Mouse (Mus musculus) heart, postnatal 0 days (tissue): Measurements from ENCODE around the gene Bmp10. TPM values are rescaled to one million over a fixed set of nuclear protein-coding genes. Genes with fewer than 3 reads are reported as not detected.

Source experiments
- ATAC-seq: fragments of 200-750 bp; cut with Nextera tagmentation; 2 replicates; pipeline ENCODE4 v1.8.0; 2017; ENCODE audit warnings: low read depth, moderate number of reproducible peaks, moderate library complexity; ENCODE audit not compliant: insufficient read depth
- DNase-seq: peaks from one replicate; pipeline ENCODE4 v3.0.0-alpha.2; 2016; ENCODE audit warnings: low spot score
- H3K27ac ChIP-seq: fragments of 300-500 bp; sonication (generic); 2 replicates; pipeline ENCODE4 v1.5.1; 2014; ENCODE audit warnings: low read depth, mild to moderate bottlenecking
- H3K27me3 ChIP-seq: fragments of 300-500 bp; sonication (generic); 2 replicates; pipeline ENCODE4 v1.6.1; 2014; ENCODE audit warnings: low read length, mixed read lengths; ENCODE audit not compliant: control insufficient read depth, insufficient read depth
- H3K36me3 ChIP-seq: fragments of 300-500 bp; sonication (generic); replicated peaks from 2 replicates; pipeline ENCODE4 v1.6.1; 2014; ENCODE audit warnings: low read length, mixed read lengths; ENCODE audit not compliant: control insufficient read depth, insufficient read depth
- H3K4me1 ChIP-seq: fragments of 300-500 bp; sonication (generic); 2 replicates; pipeline ENCODE4 v1.6.1; 2014; ENCODE audit warnings: antibody characterized with exemption; ENCODE audit not compliant: control insufficient read depth, insufficient read depth
- H3K4me2 ChIP-seq: fragments of 300-500 bp; sonication (generic); 2 replicates; pipeline ENCODE4 v1.6.1; 2014; ENCODE audit warnings: low read depth, mild to moderate bottlenecking, low read length, moderate library complexity
- H3K4me3 ChIP-seq: fragments of 300-500 bp; sonication (generic); 2 replicates; pipeline ENCODE4 v1.5.1; 2014; ENCODE audit warnings: low read depth, low read length
- H3K9ac ChIP-seq: fragments of 300-500 bp; sonication (generic); replicated peaks from 2 replicates; pipeline ENCODE4 v1.6.1; 2014; ENCODE audit warnings: low read depth, low read length, mixed read lengths
- H3K9me3 ChIP-seq: fragments of 300-500 bp; sonication (generic); replicated peaks from 2 replicates; pipeline ENCODE4 v1.6.1; 2016; ENCODE audit warnings: low read length; ENCODE audit not compliant: control insufficient read depth
- CTCF ChIP-seq: IDR thresholded peaks from 2 replicates; pipeline ENCODE4 v1.5.1; 2016; ENCODE audit warnings: antibody characterized with exemption, control low read depth, low read depth
- EP300 ChIP-seq: IDR thresholded peaks from 2 replicates; pipeline ENCODE4 v1.6.1; 2016; ENCODE audit warnings: antibody characterized with exemption, low read depth
- WGBS: fragments of 180-500 bp; shearing (Covaris S2); extraction: QIAGEN DNeasy Blood & Tissue Kit; methylation state at CpG from one replicate; pipeline ENCODE4 v1.1.7; 2014; 5-methylcytosine and 5-hydroxymethylcytosine counted together
- polyA plus RNA-seq: library from polyadenylated mRNA; unstranded; fragments of >200 nt; fragmentation: Nextera tagmentation; extraction: Ambion mirVana; gene quantifications from 2 replicates; pipeline ENCODE4 v1.2.1, GENCODE M21; 2015
- total RNA-seq: library from RNA; depleted of rRNA; stranded (reverse); fragments of >200 nt; gene quantifications from 2 replicates; pipeline ENCODE4 v1.2.3, GENCODE M21; 2014; ENCODE audit warnings: low replicate concordance; rRNA removed

Gene Bmp10
- total and polyA plus RNA-seq, 2 experiments from 2014 or later, result 6.0 to 30.0 TPM

DNA sequence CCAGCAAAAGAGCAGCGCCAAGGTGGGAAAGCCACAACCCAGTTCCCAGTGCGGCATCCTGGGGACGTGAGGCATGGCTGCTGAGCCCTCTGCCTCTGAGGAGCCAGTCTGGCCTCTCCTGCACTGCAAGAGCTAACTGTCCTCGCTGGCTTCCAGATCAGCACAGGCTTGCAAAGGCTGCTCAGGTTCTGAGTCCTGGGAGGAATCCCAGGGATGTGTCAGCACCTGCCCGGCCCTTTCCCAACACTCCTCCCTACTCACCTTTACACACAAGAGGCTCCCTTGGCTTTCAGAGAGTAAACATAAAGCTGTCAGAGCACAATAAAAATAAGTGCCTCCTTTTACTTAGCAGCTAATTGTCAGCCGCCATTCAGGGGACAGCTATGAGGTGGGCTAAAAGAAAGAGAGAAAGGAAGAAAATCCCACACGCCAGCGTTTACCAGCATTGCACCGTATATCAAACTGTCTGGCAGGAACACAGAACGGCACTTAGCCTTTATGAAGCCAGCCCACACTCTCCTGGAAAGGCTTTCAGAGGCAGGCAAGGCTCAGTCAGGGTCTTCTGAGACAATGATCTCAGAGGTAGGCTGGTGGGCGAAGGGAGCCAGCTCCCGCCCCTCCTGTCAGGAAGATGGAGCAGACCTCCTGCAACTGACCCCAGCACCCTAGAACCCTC, 54.6 kb downstream of the Bmp10 start:
- TF ChIP-seq EP300, result no peak
- no peak for TF ChIP-seq CTCF
- peaks cover 29% of the 10 kb centered on the region for H3K27me3 ChIP-seq
- no peaks in the 10 kb centered on the region for H3K4me1 ChIP-seq
- H3K9me3 ChIP-seq, result no peaks in the 10 kb centered on the region
- no peak for DNase-seq
- H3K4me3 ChIP-seq, result no peak overlapping the region
- no peaks in the 10 kb centered on the region; the same call in 1 of the 2 replicates for H3K36me3 ChIP-seq
- no peak overlapping the region for H3K4me2 ChIP-seq
- ATAC-seq, result no peak
- no peak overlapping the region for H3K27ac ChIP-seq
- 75% methylated on average over 12 of the region's 12 CpGs for WGBS
- H3K9ac ChIP-seq, result no peak overlapping the region

GRCm38 (mm10) chr6:87483900-87484289, 55.1 kb downstream of the Bmp10 start:
- ATAC-seq (no peak), DNase-seq (no peak)
- no peak overlapping the region for H3K4me3 ChIP-seq
- WGBS, result 72% methylated on average over 3 of the region's 3 CpGs
- no peaks in the 10 kb centered on the region for H3K4me1 ChIP-seq
- TF ChIP-seq EP300 (no peak), CTCF (no peak)
- peaks cover 27% of the 10 kb centered on the region for H3K27me3 ChIP-seq
- H3K9ac ChIP-seq, result no peak overlapping the region
- H3K9me3 ChIP-seq, result no peaks in the 10 kb centered on the region
- no peak overlapping the region for H3K27ac ChIP-seq
- H3K4me2 ChIP-seq, result no peak overlapping the region
- no peaks in the 10 kb centered on the region; the same call in 1 of the 2 replicates for H3K36me3 ChIP-seq

- Histone ChIP-seq H3K27ac (no peak overlapping the region), H3K9ac (no peak overlapping the region), H3K4me3 (no peak overlapping the region), H3K36me3 (no peaks in the 10 kb centered on the region; the same call in 1 of the 2 replicates), H3K27me3 (peaks cover 24% of the 10 kb centered on the region; the same call in 1 of the 2 replicates), H3K9me3 (no peaks in the 10 kb centered on the region), H3K4me2 (no peak overlapping the region), H3K4me1 (no peaks in the 10 kb centered on the region)
- TF ChIP-seq CTCF, result no peak
- DNase-seq, result no peak
- ATAC-seq, result no peak
- WGBS, result 77% methylated on average over 5 of the region's 5 CpGs
Measured at GRCm38 (mm10) chr6:87484806-87485205, 56.0 kb downstream of the Bmp10 start.

Other genes with a start within 250 kb of the Bmp10 start
- 12.0 and 18.7 TPM in 2 replicates for gene Antxr1, start 93.2 kb upstream of the Bmp10 start, total RNA-seq
- gene Antxr1, start 93.2 kb upstream of the Bmp10 start, polyA plus RNA-seq, result 2.6 TPM in 2 replicates
- not detected in 2 replicates for gene Gkn1, start 78.1 kb upstream of the Bmp10 start, total RNA-seq
- not detected in 2 replicates for gene Gkn1, start 78.1 kb upstream of the Bmp10 start, polyA plus RNA-seq
- not detected in 2 replicates for gene Gkn2, start 55.6 kb upstream of the Bmp10 start, total RNA-seq
- gene Gkn2, start 55.6 kb upstream of the Bmp10 start, polyA plus RNA-seq, result not detected in 2 replicates
- gene Gkn3, start 40.1 kb upstream of the Bmp10 start, total RNA-seq, result 1.7 TPM in 1 of 2 replicates, not detected in the other
- gene Gkn3, start 40.1 kb upstream of the Bmp10 start, polyA plus RNA-seq, result 0.68 and 1.3 TPM in 2 replicates
- 1.6 and 3.2 TPM in 2 replicates for gene Arhgap25, start 104.3 kb downstream of the Bmp10 start, total RNA-seq
- 3.2 TPM in 2 replicates for gene Arhgap25, start 104.3 kb downstream of the Bmp10 start, polyA plus RNA-seq
- gene Prokr1, start 161.7 kb downstream of the Bmp10 start, total RNA-seq, result 1.7 and 2.2 TPM in 2 replicates
- 0.11 and 0.25 TPM in 2 replicates for gene Prokr1, start 161.7 kb downstream of the Bmp10 start, polyA plus RNA-seq
- 1.6 and 2.0 TPM in 2 replicates for gene Aplf, start 243.2 kb downstream of the Bmp10 start, total RNA-seq
- 2.7 and 4.2 TPM in 2 replicates for gene Aplf, start 243.2 kb downstream of the Bmp10 start, polyA plus RNA-seq